Mouse (Mus musculus): ENCODE data around the gene Numbl. TPM values are rescaled to one million over a fixed set of nuclear protein-coding genes. Genes with fewer than 3 reads are reported as not detected.
A peak's percentile ranks its signal among the peaks of the same experiment; 100 is the strongest.

The Numbl gene
- polyA plus RNA-seq, 1 experiment from 2014 or later: 22.9 TPM

DNA sequence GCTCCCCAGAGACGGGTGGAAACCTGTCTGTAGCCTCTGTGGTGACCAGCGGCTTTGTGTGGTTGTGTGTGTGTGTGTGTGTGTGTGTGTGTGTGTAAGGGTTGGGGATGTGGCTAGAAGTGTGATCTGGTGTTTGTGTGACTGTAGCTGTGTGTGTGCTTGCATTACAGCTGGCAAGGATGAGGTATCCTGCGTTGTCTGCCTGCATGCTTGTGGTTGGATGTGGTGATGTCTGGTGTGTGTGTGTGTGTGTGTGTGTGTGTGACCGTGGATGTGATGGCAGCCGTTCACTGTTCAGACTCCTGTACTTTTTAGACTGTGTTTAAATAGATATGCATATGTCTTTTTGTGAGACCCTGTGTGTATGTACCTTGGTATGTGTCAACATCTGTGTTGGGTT is 1.5 kb downstream of the Numbl start:
- Histone ChIP-seq H3K9ac (ENCODE audit: low read length) (peak overlapping the region; percentile 91), H3K27me3 (replicated peaks; ENCODE audit: control insufficient read depth, insufficient read depth, low read length) (no peaks in the 10 kb centered on the region), H3K27ac (ENCODE audit: low read depth, low read length) (peak overlapping the region; percentile 87), H3K9me3 (replicated peaks; ENCODE audit: control insufficient read depth, low read length) (no peaks in the 10 kb centered on the region), H3K36me3 (ENCODE audit: control insufficient read depth, insufficient read depth, low read length) (peaks cover 33% of the 10 kb centered on the region), H3K4me3 (ENCODE audit: low read depth, low read length) (peak overlapping the region; percentile 74), H3K4me1 (ENCODE audit: control insufficient read depth, insufficient read depth, low read length) (peaks cover 27% of the 10 kb centered on the region), H3K4me2 (ENCODE audit: low read length) (peak overlapping the region; percentile 88)
- WGBS: 28% methylated on average over 5 of the region's 5 CpGs
- no peak for ATAC-seq
- DNase-seq (ENCODE audit: low spot score): peak; percentile 42

DNA sequence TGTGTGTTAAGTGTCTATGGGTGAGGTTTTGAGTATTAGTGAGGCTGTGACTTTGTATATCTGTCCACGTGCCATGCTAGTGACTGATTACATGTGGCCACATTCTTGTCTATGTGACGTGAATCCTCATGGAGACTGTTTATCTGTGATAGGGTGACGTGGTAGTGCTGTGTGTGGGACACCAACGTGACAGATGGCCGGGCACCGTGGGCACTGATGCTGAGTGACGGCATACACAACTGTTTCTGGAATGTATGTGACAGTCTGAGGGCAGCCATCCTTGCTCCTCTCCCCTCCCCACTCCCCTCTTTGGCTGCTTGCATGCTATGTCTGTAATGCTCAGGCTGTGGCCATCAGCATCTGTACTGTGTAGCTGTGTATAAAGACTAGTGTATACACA is 2.6 kb downstream of the Numbl start:
- ATAC-seq: no peak
- Histone ChIP-seq H3K4me2 (ENCODE audit: low read length) (peak overlapping the region; percentile 88), H3K27ac (ENCODE audit: low read depth, low read length) (0 out of 2 replicates have a peak overlapping the region, but pooled peaks have one; percentile 6), H3K36me3 (ENCODE audit: control insufficient read depth, insufficient read depth, low read length) (peaks cover 44% of the 10 kb centered on the region), H3K4me1 (ENCODE audit: control insufficient read depth, insufficient read depth, low read length) (peaks cover 27% of the 10 kb centered on the region), H3K9ac (ENCODE audit: low read length) (peak overlapping the region; percentile 91), H3K27me3 (replicated peaks; ENCODE audit: control insufficient read depth, insufficient read depth, low read length) (no peaks in the 10 kb centered on the region), H3K9me3 (replicated peaks; ENCODE audit: control insufficient read depth, low read length) (no peaks in the 10 kb centered on the region), H3K4me3 (ENCODE audit: low read depth, low read length) (peak overlapping the region; percentile 74)
- 59% methylated on average over 7 of the region's 7 CpGs for WGBS
- no peak for DNase-seq (ENCODE audit: low spot score)

DNA sequence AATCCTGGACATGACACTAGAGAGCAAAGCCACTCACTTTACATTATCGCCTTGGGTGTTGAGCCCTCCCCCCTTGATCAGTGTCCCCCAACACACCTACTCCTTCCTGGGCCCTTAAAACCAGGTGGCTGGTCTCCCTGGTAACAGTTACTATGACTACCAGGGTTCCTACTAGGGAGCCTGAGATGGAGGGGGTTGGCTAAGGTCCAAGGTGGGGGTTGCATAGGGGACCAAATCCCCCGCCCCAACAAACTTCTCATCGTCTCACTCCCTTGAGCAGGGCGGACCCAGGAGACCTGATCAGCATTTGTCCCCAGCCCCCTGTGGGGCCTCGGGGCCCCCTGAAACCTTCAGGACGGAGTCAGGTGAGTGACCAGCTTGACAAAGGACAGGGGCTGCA is 3.7 kb downstream of the Numbl start:
- Histone ChIP-seq H3K4me1 (ENCODE audit: control insufficient read depth, insufficient read depth, low read length) (peaks cover 27% of the 10 kb centered on the region), H3K27ac (ENCODE audit: low read depth, low read length) (no peak overlapping the region), H3K4me3 (ENCODE audit: low read depth, low read length) (no peak overlapping the region), H3K9ac (ENCODE audit: low read length) (0 out of 2 replicates have a peak overlapping the region, but pooled peaks have one; percentile 17), H3K9me3 (replicated peaks; ENCODE audit: control insufficient read depth, low read length) (no peaks in the 10 kb centered on the region), H3K27me3 (replicated peaks; ENCODE audit: control insufficient read depth, insufficient read depth, low read length) (no peaks in the 10 kb centered on the region), H3K4me2 (ENCODE audit: low read length) (no peak overlapping the region), H3K36me3 (ENCODE audit: control insufficient read depth, insufficient read depth, low read length) (peaks cover 53% of the 10 kb centered on the region)
- DNase-seq (ENCODE audit: low spot score): no peak
- WGBS: 58% methylated on average over 6 of the region's 6 CpGs
- no peak for ATAC-seq

DNA sequence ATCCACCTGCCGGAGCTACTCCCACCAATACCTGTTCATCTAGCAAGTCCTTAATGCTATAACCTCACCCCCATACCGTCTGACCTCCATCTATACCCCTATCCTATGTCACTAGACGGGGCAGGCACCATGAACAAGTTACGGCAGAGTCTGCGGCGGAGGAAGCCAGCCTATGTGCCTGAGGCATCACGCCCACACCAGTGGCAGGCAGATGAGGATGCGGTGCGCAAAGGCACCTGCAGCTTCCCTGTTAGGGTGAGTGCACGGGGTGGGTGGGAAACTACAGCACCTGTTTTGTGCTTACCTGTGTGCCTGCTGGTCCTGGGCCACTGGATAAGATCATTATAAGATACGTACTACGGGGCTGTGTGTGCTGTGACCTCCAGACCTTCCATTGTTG is 6.5 kb downstream of the Numbl start:
- H3K4me3 ChIP-seq (ENCODE audit: low read depth, low read length): no peak overlapping the region
- peaks cover 21% of the 10 kb centered on the region for H3K4me1 ChIP-seq (ENCODE audit: control insufficient read depth, insufficient read depth, low read length)
- no peaks in the 10 kb centered on the region for H3K27me3 ChIP-seq (replicated peaks; ENCODE audit: control insufficient read depth, insufficient read depth, low read length)
- H3K27ac ChIP-seq (ENCODE audit: low read depth, low read length): no peak overlapping the region
- no peak for DNase-seq (ENCODE audit: low spot score)
- peaks cover 81% of the 10 kb centered on the region for H3K36me3 ChIP-seq (ENCODE audit: control insufficient read depth, insufficient read depth, low read length)
- no peak overlapping the region for H3K4me2 ChIP-seq (ENCODE audit: low read length)
- 94% methylated on average over 12 of the region's 12 CpGs for WGBS
- no peaks in the 10 kb centered on the region for H3K9me3 ChIP-seq (replicated peaks; ENCODE audit: control insufficient read depth, low read length)
- no peak overlapping the region for H3K9ac ChIP-seq (ENCODE audit: low read length)
- ATAC-seq: no peak

DNA sequence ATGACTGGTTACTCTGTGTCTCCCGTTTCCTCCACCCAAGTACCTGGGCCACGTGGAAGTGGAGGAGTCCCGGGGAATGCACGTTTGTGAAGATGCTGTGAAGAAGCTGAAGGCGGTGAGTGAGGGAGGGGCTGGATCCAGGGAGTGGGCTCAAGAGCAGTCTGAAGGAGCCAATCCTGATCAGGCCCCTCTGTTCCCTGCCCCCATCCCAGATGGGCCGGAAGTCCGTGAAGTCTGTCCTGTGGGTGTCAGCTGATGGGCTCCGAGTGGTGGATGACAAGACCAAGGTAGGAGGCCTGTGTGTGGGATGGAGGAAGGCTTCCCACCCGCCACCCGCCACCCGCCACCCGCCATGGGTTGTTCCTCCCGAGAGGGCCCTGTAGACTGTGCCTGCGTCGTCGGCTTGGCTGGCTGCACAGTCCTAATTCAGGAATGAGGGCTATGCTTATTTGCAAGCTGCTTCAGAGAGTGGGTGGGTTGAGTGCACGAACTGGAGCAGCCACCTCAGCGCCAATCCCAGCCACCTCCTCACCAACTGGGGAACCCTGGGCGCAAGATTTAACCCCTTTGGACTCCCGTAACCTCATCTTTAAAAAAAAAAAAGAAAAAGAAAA is 8.4 kb downstream of the Numbl start:
- Histone ChIP-seq H3K4me1 (ENCODE audit: control insufficient read depth, insufficient read depth, low read length) (peaks cover 4% of the 10 kb centered on the region), H3K27me3 (replicated peaks; ENCODE audit: control insufficient read depth, insufficient read depth, low read length) (no peaks in the 10 kb centered on the region), H3K36me3 (ENCODE audit: control insufficient read depth, insufficient read depth, low read length) (peaks cover 97% of the 10 kb centered on the region), H3K27ac (ENCODE audit: low read depth, low read length) (no peak overlapping the region), H3K4me3 (ENCODE audit: low read depth, low read length) (no peak overlapping the region), H3K9me3 (replicated peaks; ENCODE audit: control insufficient read depth, low read length) (no peaks in the 10 kb centered on the region), H3K4me2 (ENCODE audit: low read length) (no peak overlapping the region), H3K9ac (ENCODE audit: low read length) (no peak overlapping the region)
- WGBS: 81% methylated on average over 20 of the region's 20 CpGs
- DNase-seq (ENCODE audit: low spot score): no peak
- ATAC-seq: no peak

DNA sequence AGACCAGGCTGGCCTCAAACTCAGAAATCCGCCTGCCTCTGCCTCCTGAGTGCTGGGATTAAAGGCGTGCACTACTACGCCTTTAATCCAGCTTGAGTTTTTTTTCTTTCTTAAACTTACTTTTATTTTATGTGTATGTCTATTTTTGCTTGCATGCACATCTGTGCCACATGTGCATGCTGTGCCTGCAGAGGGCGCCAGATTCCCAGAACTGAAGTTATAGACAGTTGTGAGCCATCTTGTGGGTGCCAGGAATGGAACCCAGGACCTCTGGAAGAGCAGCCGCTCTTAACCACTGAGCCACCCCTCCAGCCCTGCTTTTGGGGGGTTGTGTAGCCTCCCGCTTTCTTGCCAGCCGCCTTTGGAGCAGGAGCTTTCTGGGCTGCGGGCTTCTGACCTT is 13.2 kb downstream of the Numbl start:
- no peaks in the 10 kb centered on the region for H3K4me1 ChIP-seq (ENCODE audit: control insufficient read depth, insufficient read depth, low read length)
- peaks cover 92% of the 10 kb centered on the region for H3K36me3 ChIP-seq (ENCODE audit: control insufficient read depth, insufficient read depth, low read length)
- no peak overlapping the region for H3K9ac ChIP-seq (ENCODE audit: low read length)
- DNase-seq (ENCODE audit: low spot score) (no peak), ATAC-seq (no peak)
- no peak overlapping the region for H3K4me2 ChIP-seq (ENCODE audit: low read length)
- no peaks in the 10 kb centered on the region for H3K27me3 ChIP-seq (replicated peaks; ENCODE audit: control insufficient read depth, insufficient read depth, low read length)
- no peaks in the 10 kb centered on the region for H3K9me3 ChIP-seq (replicated peaks; ENCODE audit: control insufficient read depth, low read length)
- no peak overlapping the region for H3K4me3 ChIP-seq (ENCODE audit: low read depth, low read length)
- H3K27ac ChIP-seq (ENCODE audit: low read depth, low read length): no peak overlapping the region
- 90% methylated on average over 8 of the region's 8 CpGs for WGBS

DNA sequence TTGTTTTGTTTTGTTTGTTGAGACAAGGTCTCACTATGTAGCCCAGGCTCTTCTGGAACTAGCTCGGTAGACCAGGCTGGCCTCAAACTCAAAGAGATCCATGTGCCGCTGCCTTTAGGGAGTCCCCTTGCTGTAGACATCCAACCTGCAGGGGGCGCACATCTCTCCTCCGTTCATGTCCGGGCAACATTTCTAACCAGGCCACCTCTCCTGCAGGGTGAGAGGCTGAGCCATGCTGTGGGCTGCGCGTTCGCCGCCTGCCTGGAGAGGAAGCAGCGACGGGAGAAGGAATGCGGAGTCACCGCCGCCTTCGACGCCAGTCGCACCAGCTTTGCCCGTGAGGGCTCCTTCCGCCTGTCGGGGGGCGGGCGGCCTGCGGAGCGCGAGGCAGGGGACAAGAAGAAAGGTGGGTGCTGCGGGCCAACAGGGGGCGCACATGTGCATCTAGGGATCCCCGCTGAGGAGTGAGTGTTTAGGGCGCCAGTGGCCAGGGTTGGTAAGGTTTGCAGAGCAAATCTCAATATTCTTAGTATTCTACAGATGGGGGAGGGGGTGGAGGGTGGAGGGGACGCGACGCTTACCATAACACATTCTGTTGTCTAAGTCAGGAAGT is 15.6 kb downstream of the Numbl start:
- no peaks in the 10 kb centered on the region for H3K4me1 ChIP-seq (ENCODE audit: control insufficient read depth, insufficient read depth, low read length)
- no peaks in the 10 kb centered on the region for H3K9me3 ChIP-seq (replicated peaks; ENCODE audit: control insufficient read depth, low read length)
- H3K4me3 ChIP-seq (ENCODE audit: low read depth, low read length): no peak overlapping the region
- H3K36me3 ChIP-seq (ENCODE audit: control insufficient read depth, insufficient read depth, low read length): peaks cover 94% of the 10 kb centered on the region
- H3K27me3 ChIP-seq (replicated peaks; ENCODE audit: control insufficient read depth, insufficient read depth, low read length): no peaks in the 10 kb centered on the region
- no peak overlapping the region for H3K27ac ChIP-seq (ENCODE audit: low read depth, low read length)
- 62% methylated on average over 32 of the region's 32 CpGs for WGBS
- peak; percentile 27 for DNase-seq (ENCODE audit: low spot score)
- no peak overlapping the region for H3K9ac ChIP-seq (ENCODE audit: low read length)
- no peak overlapping the region for H3K4me2 ChIP-seq (ENCODE audit: low read length)
- 0 out of 2 replicates have a peak, but pooled peaks have one; percentile 18 for ATAC-seq

DNA sequence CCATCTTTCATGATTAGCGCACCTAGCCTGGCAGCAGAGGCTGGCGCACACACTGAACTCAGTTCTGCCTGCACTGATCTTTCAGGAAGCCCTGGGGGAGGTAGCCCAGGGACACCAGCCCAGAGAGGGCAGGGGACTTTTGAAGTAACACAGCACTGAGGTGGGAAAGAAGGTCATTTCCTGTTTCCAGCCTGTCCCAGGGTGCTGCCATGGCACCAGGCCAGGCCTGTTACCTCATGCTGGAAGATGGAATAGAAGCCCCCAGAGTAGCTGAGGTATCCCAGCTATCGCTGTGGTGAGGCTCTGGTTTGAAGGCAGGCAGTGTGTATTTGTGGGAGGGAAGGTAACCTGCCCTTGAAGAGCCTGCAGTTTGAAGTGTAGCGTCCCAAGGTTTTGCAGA is 16.7 kb downstream of the Numbl start:
- Histone ChIP-seq H3K4me2 (ENCODE audit: low read length) (no peak overlapping the region), H3K9ac (ENCODE audit: low read length) (no peak overlapping the region), H3K27me3 (replicated peaks; ENCODE audit: control insufficient read depth, insufficient read depth, low read length) (no peaks in the 10 kb centered on the region), H3K9me3 (replicated peaks; ENCODE audit: control insufficient read depth, low read length) (no peaks in the 10 kb centered on the region), H3K36me3 (ENCODE audit: control insufficient read depth, insufficient read depth, low read length) (peaks cover 94% of the 10 kb centered on the region), H3K4me3 (ENCODE audit: low read depth, low read length) (no peak overlapping the region), H3K4me1 (ENCODE audit: control insufficient read depth, insufficient read depth, low read length) (no peaks in the 10 kb centered on the region), H3K27ac (ENCODE audit: low read depth, low read length) (no peak overlapping the region)
- 91% methylated on average over 4 of the region's 4 CpGs for WGBS
- DNase-seq (ENCODE audit: low spot score) (no peak), ATAC-seq (no peak)

DNA sequence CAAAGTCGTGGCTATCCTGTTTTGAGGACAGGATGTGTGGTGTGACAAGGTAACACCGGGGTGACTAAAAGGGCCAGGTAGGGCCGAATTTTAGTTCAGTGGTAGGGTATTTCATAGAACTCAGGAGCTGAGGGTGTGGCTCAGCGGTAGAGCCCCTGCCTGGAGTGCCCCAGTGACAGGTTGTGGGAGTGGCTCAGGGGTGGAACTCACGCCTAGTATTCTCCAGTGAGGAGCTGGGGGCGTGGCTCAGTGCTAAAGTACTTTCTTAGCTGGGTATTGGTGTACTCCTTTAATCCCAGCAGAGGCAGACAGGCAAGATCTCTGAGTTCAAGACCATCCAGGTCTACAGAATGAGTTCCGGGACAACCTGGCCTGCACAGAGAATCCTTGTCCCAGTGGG is 17.8 kb downstream of the Numbl start:
- no peak for DNase-seq (ENCODE audit: low spot score)
- Histone ChIP-seq H3K4me1 (ENCODE audit: control insufficient read depth, insufficient read depth, low read length) (no peaks in the 10 kb centered on the region), H3K4me3 (ENCODE audit: low read depth, low read length) (no peak overlapping the region), H3K4me2 (ENCODE audit: low read length) (no peak overlapping the region), H3K27me3 (replicated peaks; ENCODE audit: control insufficient read depth, insufficient read depth, low read length) (no peaks in the 10 kb centered on the region), H3K9ac (ENCODE audit: low read length) (no peak overlapping the region), H3K36me3 (ENCODE audit: control insufficient read depth, insufficient read depth, low read length) (peaks cover 94% of the 10 kb centered on the region), H3K9me3 (replicated peaks; ENCODE audit: control insufficient read depth, low read length) (no peaks in the 10 kb centered on the region), H3K27ac (ENCODE audit: low read depth, low read length) (no peak overlapping the region)
- no peak for ATAC-seq
- 67% methylated on average over 7 of the region's 7 CpGs for WGBS
